Comparison of ENCODE assay signal across 8 mouse cellular contexts in genomic region chr10:120477501-120477900, GRCm38 (mm10). TPM values are rescaled to one million over a fixed set of nuclear protein-coding genes. Genes with fewer than 3 reads are reported as not detected.
DNase-seq lines count a peak whose midpoint lies in the region; ATAC-seq and TF ChIP-seq lines count a peak whose summit lies in the region.

No protein-coding gene starts in this region.

- TF ChIP-seq EP300 in heart, postnatal 0 days (IDR thresholded peaks at IDR 0.05; ENCODE audit: low read depth): no peak

- peak; percentile 16; the same call in 1 of the 2 replicates for ATAC-seq in kidney, embryonic 14.5 days (ENCODE audit: low FRiP score, low TSS enrichment)
- peak; percentile 10; the same call in 1 of the 2 replicates for ATAC-seq in heart, postnatal 0 days (ENCODE audit: insufficient read depth, low read depth)
- ATAC-seq in neural tube, embryonic 15.5 days (ENCODE audit: low FRiP score): 0 out of 2 replicates have a peak, but pooled peaks have one; percentile 18

- peak overlapping the region; percentile 95 for H3K27ac ChIP-seq in kidney, embryonic 14.5 days (ENCODE audit: low read depth, low read length)
- no peak overlapping the region for H3K27ac ChIP-seq in heart, postnatal 0 days (ENCODE audit: low read depth)
- H3K27ac ChIP-seq in neural tube, embryonic 15.5 days (replicated peaks): no peak overlapping the region

- peak overlapping the region; percentile 98 for H3K4me3 ChIP-seq in kidney, embryonic 14.5 days (ENCODE audit: low read length)
- H3K4me3 ChIP-seq in heart, postnatal 0 days (ENCODE audit: low read depth, low read length): peak overlapping the region; percentile 73
- peak overlapping the region; percentile 55 for H3K4me3 ChIP-seq in neural tube, embryonic 15.5 days (replicated peaks)

- peak overlapping the region; percentile 88 for H3K4me2 ChIP-seq in kidney, embryonic 14.5 days (replicated peaks; ENCODE audit: low read depth, low read length)
- H3K4me2 ChIP-seq in heart, postnatal 0 days (ENCODE audit: low read depth, low read length): peak overlapping the region; percentile 92
- peak overlapping the region; percentile 90 for H3K4me2 ChIP-seq in neural tube, embryonic 15.5 days

- no peak for DNase-seq in kidney, adult 9 months
- peak; percentile 15 for DNase-seq in adrenal gland, postnatal 25 days
- no peak for DNase-seq in heart, postnatal 0 days (ENCODE audit: low spot score)
- DNase-seq in liver: peak; percentile 6
- no peak for DNase-seq in cerebellum, postnatal 36 days
- no peak for DNase-seq in left cerebral cortex, adult 9 months (ENCODE audit: low spot score in 2 of 2)

- H3K36me3 ChIP-seq in kidney, embryonic 14.5 days (ENCODE audit: control insufficient read depth, insufficient read depth, low read length): no peaks in the 10 kb centered on the region; the same call in 1 of the 2 replicates
- H3K36me3 ChIP-seq in heart, postnatal 0 days (replicated peaks; ENCODE audit: control insufficient read depth, insufficient read depth, low read length): no peaks in the 10 kb centered on the region
- H3K36me3 ChIP-seq in neural tube, embryonic 15.5 days: no peaks in the 10 kb centered on the region

- H3K4me1 ChIP-seq in kidney, embryonic 14.5 days (ENCODE audit: control insufficient read depth, insufficient read depth, low read length): peaks cover 15% of the 10 kb centered on the region; the same call in 1 of the 2 replicates
- peaks cover 9% of the 10 kb centered on the region; the same call in 1 of the 2 replicates for H3K4me1 ChIP-seq in heart, postnatal 0 days (ENCODE audit: control insufficient read depth, insufficient read depth)
- H3K4me1 ChIP-seq in neural tube, embryonic 15.5 days: peaks cover 43% of the 10 kb centered on the region

- no peak for TF ChIP-seq CTCF in heart, postnatal 0 days (IDR thresholded peaks at IDR 0.05; ENCODE audit: low read depth)

- H3K9ac ChIP-seq in kidney, embryonic 14.5 days (ENCODE audit: low read depth, low read length): peak overlapping the region; percentile 99
- peak overlapping the region; percentile 23; the same call in 1 of the 2 replicates for H3K9ac ChIP-seq in heart, postnatal 0 days (replicated peaks; ENCODE audit: low read depth, low read length)
- H3K9ac ChIP-seq in neural tube, embryonic 15.5 days (replicated peaks): peak overlapping the region; percentile 60

- H3K9me3 ChIP-seq in kidney, embryonic 14.5 days (ENCODE audit: control insufficient read depth, low read length): no peaks in the 10 kb centered on the region
- no peaks in the 10 kb centered on the region for H3K9me3 ChIP-seq in heart, postnatal 0 days (replicated peaks; ENCODE audit: control insufficient read depth, low read length)
- H3K9me3 ChIP-seq in neural tube, embryonic 15.5 days (replicated peaks): no peaks in the 10 kb centered on the region

- WGBS in kidney, embryonic 14.5 days: 2% methylated on average over 21 of the region's 21 CpGs
- WGBS in heart, postnatal 0 days: 2% methylated on average over 21 of the region's 21 CpGs
- under 1% methylated on average over 21 of the region's 21 CpGs for WGBS in neural tube, embryonic 15.5 days

- no peaks in the 10 kb centered on the region for H3K27me3 ChIP-seq in kidney, embryonic 14.5 days (ENCODE audit: control insufficient read depth, insufficient read depth, low read length)
- H3K27me3 ChIP-seq in heart, postnatal 0 days (ENCODE audit: control insufficient read depth, insufficient read depth, low read length): 0 out of 2 replicates have a peak, but pooled peaks cover 6% of the 10 kb centered on the region
- H3K27me3 ChIP-seq in neural tube, embryonic 15.5 days (replicated peaks): peaks cover 11% of the 10 kb centered on the region

RNA-seq across cellular contexts. Expression of gene Hmga2, which starts 1.2 kb away (rescaled TPM):
- polyA plus RNA-seq in kidney, embryonic 14.5 days (2014; fragmentation: Nextera tagmentation; extraction: Ambion mirVana): 54.3 and 80.2 TPM in 2 replicates
- total RNA-seq in adrenal gland, postnatal 25 days (2021): 5.7 and 9.4 TPM in 2 replicates
- total RNA-seq in heart, postnatal 0 days (2014; rRNA removed; ENCODE audit: low replicate concordance): 0.77 and 1.0 TPM in 2 replicates
- 0.53 and 0.63 TPM in 2 replicates for polyA plus RNA-seq in heart, postnatal 0 days (2015; fragmentation: Nextera tagmentation; extraction: Ambion mirVana)
- polyA plus RNA-seq in neural tube, embryonic 15.5 days (2015; fragmentation: Nextera tagmentation; extraction: Ambion mirVana): 3.2 and 7.5 TPM in 2 replicates

Comparison
In these comparisons a context has a peak if more than half of its experiments do, and no peak if none do; other contexts are left out.
1. H3K9ac ChIP-seq: peak in every context shown above with its lines; median percentile 99 in kidney, embryonic 14.5 days; 60 in neural tube, embryonic 15.5 days; 23 in heart, postnatal 0 days.
2. DNase-seq: peak in adrenal gland, postnatal 25 days (single experiment) and liver (single experiment); none in kidney, adult 9 months (single experiment), heart, postnatal 0 days (single experiment), cerebellum, postnatal 36 days (0 of 2) and left cerebral cortex, adult 9 months (0 of 2).
3. Peak in every context shown above with its lines, with median percentiles within 50 percentile points of each other: ATAC-seq, H3K4me2 ChIP-seq and H3K4me3 ChIP-seq.